Mouse (Mus musculus) thymus, adult 18-20 months (tissue): ENCODE results near the gene Gm21958.
"Not testable (repeated sequence)": the region's sequence is repeated elsewhere in the genome, so short reads cannot be mapped to it uniquely, and the experiment has no call there.

Source experiments
- DNase-seq, 2 experiments: peaks; one replicate each; pipeline ENCODE4 v3.0.0; 2022; ENCODE audit warnings: mixed read lengths in 2 of 2

Gm21958 gene

GRCm38 (mm10) chr3:54718947-54719346, 4.8 kb upstream of the Gm21958 start:
- DNase-seq: no peak

DNA sequence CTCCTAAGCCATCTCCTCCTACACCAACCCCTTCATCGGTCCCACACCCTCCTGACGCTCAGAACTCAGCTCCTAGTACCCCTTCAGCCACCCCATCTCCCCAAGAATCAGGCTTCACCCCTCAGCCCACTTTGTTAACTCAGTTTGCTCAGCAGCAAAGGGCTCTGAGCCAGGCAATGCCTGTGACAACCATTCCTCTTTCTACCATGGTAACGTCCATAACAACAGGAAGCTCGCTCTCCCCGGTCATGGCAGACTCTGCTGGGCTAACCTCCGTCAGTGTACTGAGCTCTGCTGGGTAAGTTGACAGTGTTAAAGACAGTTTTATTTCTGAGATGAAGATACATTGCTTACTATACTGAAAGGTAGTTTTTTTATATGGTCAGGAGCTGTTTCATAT, 3.2 kb upstream of the Gm21958 start:
- DNase-seq: no peak

GRCm38 (mm10) chr3:54715461-54715860, 1.3 kb upstream of the Gm21958 start:
- no peak for DNase-seq

GRCm38 (mm10) chr3:54708972-54709371, 5.2 kb downstream of the Gm21958 start:
- peak in 1 of 2 experiments; percentile 9 for DNase-seq

DNA sequence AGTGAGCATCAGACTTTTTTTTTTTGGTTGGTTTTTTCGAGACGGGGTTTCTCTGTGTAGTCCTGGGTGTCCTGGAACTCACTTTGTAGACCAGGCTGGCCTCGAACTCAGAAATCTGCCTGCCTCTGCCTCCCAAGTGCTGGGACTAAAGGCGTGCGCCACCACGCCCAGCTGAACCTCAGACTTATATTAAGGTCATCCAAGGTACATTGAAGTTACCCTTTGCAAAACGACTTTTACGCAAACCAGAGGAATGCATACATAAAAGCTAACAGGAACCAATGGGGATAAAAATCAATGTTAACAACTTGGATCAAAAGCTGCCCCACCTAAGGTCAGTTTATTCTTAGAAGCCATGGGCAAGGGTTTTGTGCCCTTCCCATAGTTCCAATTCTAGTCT, 10.0 kb downstream of the Gm21958 start:
- DNase-seq: not testable (repeated sequence)

GRCm38 (mm10) chr3:54699759-54700301, 14.3 kb downstream of the Gm21958 start:
- no peak for DNase-seq

GRCm38 (mm10) chr3:54693056-54693415, 21.1 kb downstream of the Gm21958 start:
- no peak for DNase-seq

DNA sequence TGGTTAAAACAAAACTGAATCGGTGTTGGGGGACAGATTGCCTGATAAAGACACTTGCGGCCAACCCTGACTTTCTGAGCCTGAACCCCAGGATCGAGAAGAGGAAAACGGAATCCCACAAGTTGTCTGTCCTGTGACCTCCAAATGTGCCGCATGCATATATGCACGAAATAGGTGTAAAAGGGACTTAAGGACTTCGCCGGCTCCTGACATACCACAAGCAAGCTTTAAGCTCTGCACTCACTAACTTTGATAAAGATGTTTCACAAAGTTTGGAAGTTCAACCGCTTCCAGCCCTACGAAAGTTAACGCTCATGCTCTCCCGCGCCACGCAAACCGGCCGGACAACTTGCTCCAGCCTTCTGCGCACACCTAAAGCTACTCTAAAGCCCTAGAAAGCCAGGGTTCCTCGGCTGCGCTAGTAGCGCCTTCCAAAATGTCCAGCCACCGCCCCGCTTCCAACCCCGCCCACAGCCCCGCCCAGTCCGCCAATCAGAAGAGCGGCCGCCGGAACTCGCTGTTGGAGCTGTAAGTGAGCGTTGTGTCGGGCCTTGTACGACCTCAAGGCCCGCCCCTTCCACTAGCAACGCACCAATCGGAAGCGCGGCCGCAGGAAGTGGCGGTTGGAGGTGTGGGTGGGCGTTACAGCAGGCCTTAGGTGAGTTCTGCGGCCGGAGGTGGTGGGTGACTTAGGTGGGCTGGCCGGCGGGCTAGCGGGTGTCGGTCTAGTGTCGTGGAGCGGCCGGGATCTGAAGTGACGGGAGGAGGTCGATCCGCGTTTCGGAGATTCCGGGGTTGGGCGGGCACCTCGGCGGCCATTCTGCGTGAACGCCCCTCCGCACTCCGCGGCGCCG, 21.7 kb downstream of the Gm21958 start, which contains the start of gene Supt20:
Supt20 (plus strand) TSS at position 606 of the 854 bp plus-strand sequence.
- peak; percentile 88 to 92 for DNase-seq

- DNase-seq: no peak
These were observed 25.1 kb downstream of the Gm21958 start for GRCm38 (mm10) chr3:54689091-54689490.

- DNase-seq: no peak
These were observed 26.9 kb downstream of the Gm21958 start for GRCm38 (mm10) chr3:54687245-54687644.

- DNase-seq: no peak
These were observed 29.0 kb downstream of the Gm21958 start for GRCm38 (mm10) chr3:54685202-54685601.

- DNase-seq: no peak
These were observed 32.6 kb downstream of the Gm21958 start for GRCm38 (mm10) chr3:54681310-54682204.

GRCm38 (mm10) chr3:54676818-54677217, 37.3 kb downstream of the Gm21958 start:
- no peak for DNase-seq

- DNase-seq: no peak
These were observed 41.3 kb downstream of the Gm21958 start for GRCm38 (mm10) chr3:54672557-54673529.

DNA sequence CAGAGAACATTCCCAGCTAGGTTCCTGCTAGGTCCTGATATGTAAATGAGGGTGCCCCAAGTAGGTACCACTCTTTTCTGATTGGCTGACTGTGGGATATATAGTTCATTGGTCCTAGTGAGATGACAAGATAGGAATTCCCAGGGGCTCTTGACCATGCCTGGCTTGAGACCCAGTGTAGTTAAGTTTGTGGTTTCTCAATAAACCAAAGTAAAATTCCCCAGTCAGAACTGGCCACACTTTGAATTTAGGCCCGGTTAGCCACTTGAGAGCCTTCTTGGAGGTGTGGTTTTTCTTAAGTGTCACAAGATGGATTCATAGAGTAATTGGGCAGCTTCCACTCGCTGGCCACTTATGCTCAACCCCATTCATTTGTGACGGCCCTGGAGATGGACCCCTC, 42.0 kb downstream of the Gm21958 start:
- DNase-seq: no peak

GRCm38 (mm10) chr3:54669559-54669958, 44.6 kb downstream of the Gm21958 start:
- no peak for DNase-seq

DNA sequence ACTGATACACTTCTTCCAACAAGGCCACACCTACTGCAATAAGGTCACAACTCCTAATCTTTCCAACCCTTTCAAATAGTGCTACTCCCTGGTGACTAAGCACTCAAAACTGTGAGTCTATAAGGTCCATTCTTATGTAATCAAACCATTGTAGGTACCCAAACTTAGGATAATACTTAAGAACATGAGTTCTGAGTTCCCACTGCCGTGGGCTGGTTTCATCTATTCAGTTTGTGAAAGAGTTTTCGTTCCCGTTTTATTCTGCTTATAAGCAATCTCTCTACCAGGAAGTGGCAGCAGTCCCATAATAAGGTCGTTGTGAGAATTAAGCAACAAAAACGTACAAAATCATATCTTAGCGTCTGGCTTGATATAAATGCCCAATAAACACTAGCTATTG, 45.4 kb downstream of the Gm21958 start:
- DNase-seq: no peak

DNA sequence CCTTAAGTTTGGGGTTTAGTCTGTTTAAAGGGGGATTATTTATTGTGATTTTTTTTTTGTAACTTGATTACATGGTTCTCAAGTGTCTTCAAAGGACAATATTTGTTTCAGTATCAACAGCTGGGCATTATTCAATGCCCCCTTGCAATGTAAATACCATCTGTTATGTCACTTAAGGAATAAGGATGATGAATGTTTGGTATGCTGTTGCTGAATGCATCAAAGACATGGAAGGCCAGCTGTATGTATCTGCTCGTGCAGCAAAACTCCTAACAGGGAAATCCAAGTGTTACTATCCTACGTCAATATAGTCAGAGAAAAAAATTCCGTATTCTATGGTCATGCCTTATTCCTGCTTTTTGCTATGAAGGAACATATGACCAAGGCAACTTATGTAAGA, 46.0 kb downstream of the Gm21958 start:
- no peak for DNase-seq
